Mouse (Mus musculus): ENCODE measurements around the gene Fndc9. TPM values are rescaled to one million over a fixed set of nuclear protein-coding genes. Genes with fewer than 3 reads are reported as not detected.

The Fndc9 gene
- polyA plus RNA-seq, 1 experiment from 2014 or later, result 0.03 TPM

DNA sequence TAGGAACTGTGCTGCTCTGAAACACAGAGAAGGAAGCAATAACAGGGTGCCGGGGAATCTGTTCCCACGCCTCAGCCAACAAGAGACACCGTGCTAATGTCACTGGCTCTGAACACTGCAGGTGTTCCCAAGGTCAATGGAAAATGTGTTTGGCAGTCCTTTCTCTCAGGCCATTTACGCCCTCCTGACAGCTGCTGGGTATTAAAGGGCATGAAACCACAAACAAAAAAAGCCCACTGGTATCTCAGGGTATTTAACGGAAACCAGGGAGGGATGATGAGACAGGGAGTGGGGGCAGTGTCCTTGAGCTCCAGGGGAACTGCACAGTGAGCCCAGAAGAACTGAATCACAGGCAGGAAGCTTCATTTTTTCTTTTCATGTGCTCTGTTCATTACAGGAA lies 42.8 kb downstream of the Fndc9 start:
- Histone ChIP-seq H3K4me3 (replicated peaks) (no peak overlapping the region), H3K9ac (no peak overlapping the region), H3K4me1 (replicated peaks) (no peaks in the 10 kb centered on the region), H3K9me3 (replicated peaks) (no peaks in the 10 kb centered on the region), H3K27me3 (no peaks in the 10 kb centered on the region), H3K36me3 (peaks cover 4% of the 10 kb centered on the region; the same call in 1 of the 2 replicates), H3K27ac (no peak overlapping the region), H3K4me2 (no peak overlapping the region)
- ATAC-seq (ENCODE audit: low read depth), result no peak
- DNase-seq, result no peak
- WGBS (ENCODE audit: insufficient replicate concordance), result 69% methylated on average over 5 of the region's 5 CpGs

DNA sequence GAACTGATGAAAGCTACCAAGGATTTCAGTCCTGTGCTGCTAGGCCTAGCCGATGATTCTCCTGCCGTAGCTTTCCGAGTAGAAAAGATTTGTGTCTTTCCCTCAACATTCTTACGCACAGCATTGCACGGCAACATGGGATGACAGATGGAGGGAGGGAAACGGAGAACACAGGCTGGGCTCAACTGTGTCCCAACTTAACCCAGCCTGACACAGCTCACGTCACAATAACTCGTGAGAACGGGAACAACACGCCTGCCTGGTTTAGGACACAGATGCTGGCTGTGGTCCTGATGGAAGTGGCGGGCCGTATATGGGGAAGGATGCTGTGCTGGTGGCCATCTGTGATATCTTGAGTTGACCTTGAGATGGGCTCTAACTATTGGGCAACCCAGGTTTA lies 43.4 kb downstream of the Fndc9 start:
- no peak overlapping the region for H3K9ac ChIP-seq
- H3K36me3 ChIP-seq, result peaks cover 4% of the 10 kb centered on the region; the same call in 1 of the 2 replicates
- DNase-seq (no peak), ATAC-seq (ENCODE audit: low read depth) (no peak)
- WGBS (ENCODE audit: insufficient replicate concordance), result 85% methylated on average over 12 of the region's 12 CpGs
- no peaks in the 10 kb centered on the region for H3K9me3 ChIP-seq (replicated peaks)
- no peak overlapping the region for H3K4me3 ChIP-seq (replicated peaks)
- no peaks in the 10 kb centered on the region for H3K4me1 ChIP-seq (replicated peaks)
- no peak overlapping the region for H3K4me2 ChIP-seq
- no peaks in the 10 kb centered on the region for H3K27me3 ChIP-seq
- H3K27ac ChIP-seq, result no peak overlapping the region

DNA sequence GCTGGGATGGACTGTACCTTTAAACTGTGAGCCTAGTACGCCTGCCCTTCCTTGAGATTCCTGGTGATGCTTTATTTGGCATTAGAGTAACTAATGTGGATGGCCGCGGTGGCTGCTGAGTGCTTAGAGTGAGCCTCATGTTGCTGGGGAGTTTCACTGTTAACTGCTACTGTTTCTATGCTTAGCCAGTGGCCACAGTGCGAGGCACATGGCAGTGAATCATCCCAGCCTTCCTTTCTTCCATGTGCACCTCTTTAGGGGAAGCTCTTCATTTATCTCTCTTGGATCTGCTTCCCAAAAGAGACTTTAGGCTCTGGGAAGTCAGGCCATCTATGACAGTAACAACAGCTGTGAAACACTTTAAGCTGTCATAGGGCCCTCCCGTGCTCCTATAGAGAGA lies 47.3 kb downstream of the Fndc9 start:
- H3K27me3 ChIP-seq, result no peaks in the 10 kb centered on the region
- H3K4me2 ChIP-seq, result no peak overlapping the region
- no peaks in the 10 kb centered on the region for H3K36me3 ChIP-seq
- H3K4me3 ChIP-seq (replicated peaks), result no peak overlapping the region
- no peak for DNase-seq
- H3K27ac ChIP-seq, result no peak overlapping the region
- no peaks in the 10 kb centered on the region for H3K9me3 ChIP-seq (replicated peaks)
- peaks cover 10% of the 10 kb centered on the region; the same call in 1 of the 2 replicates for H3K4me1 ChIP-seq (replicated peaks)
- no peak overlapping the region for H3K9ac ChIP-seq
- WGBS (ENCODE audit: insufficient replicate concordance), result 74% methylated on average over 5 of the region's 5 CpGs
- no peak for ATAC-seq (ENCODE audit: low read depth)

DNA sequence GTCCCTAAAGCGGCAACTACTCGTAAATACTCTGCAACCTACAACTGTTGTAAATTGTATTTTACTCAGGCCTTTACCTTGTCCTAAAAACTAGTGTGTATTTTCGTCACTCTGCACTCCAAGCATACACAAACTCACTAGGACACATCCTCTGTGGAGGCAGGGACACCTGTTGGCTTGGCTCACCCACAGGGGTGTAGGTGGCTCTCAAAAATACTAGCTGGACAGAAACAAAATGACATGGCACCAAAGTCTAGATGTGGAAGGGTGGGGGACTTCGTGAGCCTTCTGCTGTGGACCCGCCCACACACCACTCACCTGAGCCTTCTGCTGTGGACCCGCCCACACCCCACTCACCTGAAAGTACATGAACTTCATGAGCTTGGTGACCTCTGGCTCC lies 48.5 kb downstream of the Fndc9 start:
- H3K4me3 ChIP-seq (replicated peaks), result no peak overlapping the region
- peaks cover 10% of the 10 kb centered on the region; the same call in 1 of the 2 replicates for H3K4me1 ChIP-seq (replicated peaks)
- WGBS (ENCODE audit: insufficient replicate concordance), result 65% methylated on average over 6 of the region's 6 CpGs
- no peak overlapping the region for H3K27ac ChIP-seq
- no peaks in the 10 kb centered on the region for H3K9me3 ChIP-seq (replicated peaks)
- no peak overlapping the region for H3K4me2 ChIP-seq
- ATAC-seq (ENCODE audit: low read depth) (no peak), DNase-seq (no peak)
- no peak overlapping the region for H3K9ac ChIP-seq
- H3K27me3 ChIP-seq, result no peaks in the 10 kb centered on the region
- H3K36me3 ChIP-seq, result no peaks in the 10 kb centered on the region

DNA sequence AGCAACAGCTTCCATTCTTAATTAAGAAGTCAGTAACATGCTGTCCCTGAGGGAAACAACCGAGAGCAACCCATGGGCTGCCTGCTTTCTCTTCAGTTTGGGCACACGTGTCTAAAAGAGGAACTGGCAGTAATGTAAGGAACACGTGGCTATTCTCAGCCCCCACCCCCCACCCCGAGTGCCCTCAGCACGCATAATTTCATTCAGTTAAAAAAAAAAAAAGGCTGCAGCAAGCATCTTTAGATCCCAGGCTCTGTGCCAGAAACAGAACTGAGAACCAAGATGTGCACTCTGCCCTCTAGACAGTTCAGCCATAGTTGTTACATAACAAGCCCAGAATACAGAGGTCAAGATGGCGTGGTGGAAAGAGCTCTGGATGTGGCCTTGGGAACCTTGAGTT lies 51.5 kb downstream of the Fndc9 start:
- no peak overlapping the region for H3K4me3 ChIP-seq (replicated peaks)
- H3K9ac ChIP-seq, result no peak overlapping the region
- no peaks in the 10 kb centered on the region for H3K27me3 ChIP-seq
- no peak overlapping the region for H3K4me2 ChIP-seq
- 22% methylated on average over 6 of the region's 6 CpGs for WGBS (ENCODE audit: insufficient replicate concordance)
- no peaks in the 10 kb centered on the region for H3K36me3 ChIP-seq
- H3K27ac ChIP-seq, result no peak overlapping the region
- DNase-seq (no peak), ATAC-seq (ENCODE audit: low read depth) (no peak)
- peaks cover 13% of the 10 kb centered on the region; the same call in 1 of the 2 replicates for H3K4me1 ChIP-seq (replicated peaks)
- H3K9me3 ChIP-seq (replicated peaks), result no peaks in the 10 kb centered on the region

DNA sequence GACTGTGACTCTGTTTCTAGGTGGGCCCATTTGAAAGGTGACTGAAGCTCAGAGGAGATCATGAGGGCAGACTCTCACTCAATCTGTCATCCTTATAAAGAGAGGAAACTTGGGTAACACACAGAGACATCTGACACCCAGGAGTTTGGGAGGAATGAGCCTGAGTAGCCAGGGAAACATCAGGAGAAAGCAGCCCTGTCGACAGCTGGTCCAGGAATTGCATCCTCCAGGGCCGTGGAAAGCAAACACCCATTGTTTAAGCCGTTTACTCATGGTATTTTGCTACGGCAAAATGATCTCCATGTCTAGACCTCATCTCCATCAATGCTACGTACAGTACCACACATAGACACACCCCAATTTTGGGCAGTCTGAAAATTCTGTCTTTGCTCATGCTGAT lies 52.8 kb downstream of the Fndc9 start:
- H3K27ac ChIP-seq, result no peak overlapping the region
- H3K9me3 ChIP-seq (replicated peaks), result no peaks in the 10 kb centered on the region
- H3K36me3 ChIP-seq, result no peaks in the 10 kb centered on the region
- H3K9ac ChIP-seq, result no peak overlapping the region
- H3K27me3 ChIP-seq, result no peaks in the 10 kb centered on the region
- no peak for DNase-seq
- 71% methylated on average over 5 of the region's 5 CpGs for WGBS (ENCODE audit: insufficient replicate concordance)
- H3K4me1 ChIP-seq (replicated peaks), result peaks cover 13% of the 10 kb centered on the region; the same call in 1 of the 2 replicates
- no peak for ATAC-seq (ENCODE audit: low read depth)
- H3K4me3 ChIP-seq (replicated peaks), result no peak overlapping the region
- no peak overlapping the region for H3K4me2 ChIP-seq

DNA sequence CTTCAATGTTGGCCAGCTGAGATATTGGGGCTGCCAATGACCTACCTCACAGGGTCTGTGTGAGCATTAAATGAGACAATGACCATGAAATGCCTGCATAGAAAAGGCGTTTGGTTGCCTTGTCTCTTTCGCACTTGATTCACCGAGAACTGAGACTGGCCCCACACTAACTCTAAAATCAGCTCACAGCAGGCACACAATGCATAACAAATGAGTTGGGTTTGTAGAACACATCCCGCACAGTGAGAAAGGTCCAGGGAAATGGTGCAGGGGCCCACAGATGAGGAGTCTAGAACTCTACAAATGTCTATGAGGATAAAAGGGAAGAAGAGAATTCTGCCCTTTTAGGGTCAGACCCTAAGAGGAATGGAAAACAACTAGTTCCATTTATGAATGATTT lies 53.7 kb downstream of the Fndc9 start:
- no peak for DNase-seq
- Histone ChIP-seq H3K36me3 (no peaks in the 10 kb centered on the region), H3K4me1 (replicated peaks) (peaks cover 13% of the 10 kb centered on the region; the same call in 1 of the 2 replicates), H3K27ac (no peak overlapping the region), H3K4me3 (replicated peaks) (no peak overlapping the region), H3K4me2 (no peak overlapping the region), H3K9me3 (replicated peaks) (no peaks in the 10 kb centered on the region), H3K9ac (no peak overlapping the region), H3K27me3 (no peaks in the 10 kb centered on the region)
- no peak for ATAC-seq (ENCODE audit: low read depth)
- 76% methylated on average over 4 of the region's 4 CpGs for WGBS (ENCODE audit: insufficient replicate concordance)

Other genes starting within 250 kb of the Fndc9 start
- 3.0 and 3.3 TPM in 2 replicates for gene Gm12166, start 183.2 kb upstream of the Fndc9 start, polyA plus RNA-seq (2015; fragmentation: Nextera tagmentation; extraction: Ambion mirVana)
- 1.1 and 1.6 TPM in 2 replicates for gene Adam19, start 179.5 kb upstream of the Fndc9 start, polyA plus RNA-seq (2015; fragmentation: Nextera tagmentation; extraction: Ambion mirVana)
- gene Nipal4, start 69.0 kb upstream of the Fndc9 start, polyA plus RNA-seq (2015; fragmentation: Nextera tagmentation; extraction: Ambion mirVana), result 0.06 and 0.08 TPM in 2 replicates
- 2.8 and 3.4 TPM in 2 replicates for gene Cyfip2, start 77.3 kb downstream of the Fndc9 start, polyA plus RNA-seq (2015; fragmentation: Nextera tagmentation; extraction: Ambion mirVana)
- gene Itk, start 154.0 kb downstream of the Fndc9 start, polyA plus RNA-seq (2015; fragmentation: Nextera tagmentation; extraction: Ambion mirVana), result 0.12 and 0.16 TPM in 2 replicates
- gene Fam71b, start 161.0 kb downstream of the Fndc9 start, polyA plus RNA-seq (2015; fragmentation: Nextera tagmentation; extraction: Ambion mirVana), result not detected in 2 replicates
- 62.4 and 67.7 TPM in 2 replicates for gene Med7, start 201.4 kb downstream of the Fndc9 start, polyA plus RNA-seq (2015; fragmentation: Nextera tagmentation; extraction: Ambion mirVana)
- 0.09 and 0.19 TPM in 2 replicates for gene Havcr2, start 219.4 kb downstream of the Fndc9 start, polyA plus RNA-seq (2015; fragmentation: Nextera tagmentation; extraction: Ambion mirVana)